Mouse (Mus musculus) lung, adult 2 months (tissue): ENCODE data around the gene Ablim2. TPM values are rescaled to one million over a fixed set of nuclear protein-coding genes. Genes with fewer than 3 reads are reported as not detected.

Source experiments
- DNase-seq: peaks from one replicate; pipeline ENCODE4 v3.0.0; 2022
- H3K4me1 ChIP-seq: fragments of 200-500 bp; 2 replicates; pipeline ENCODE4 v1.6.1; 2011; ENCODE audit warnings: low read length; ENCODE audit not compliant: control insufficient read depth, insufficient read depth
- H3K4me3 ChIP-seq: fragments of 200-500 bp; replicated peaks from 2 replicates; pipeline ENCODE3; 2011; ENCODE audit warnings: low read depth, mild to moderate bottlenecking, control low read depth, low read length; ENCODE audit errors: extremely low read depth
- CTCF ChIP-seq: fragments of 200-500 bp; IDR thresholded peaks from 2 replicates; pipeline ENCODE4 v1.5.1; 2011; ENCODE audit warnings: mild to moderate bottlenecking, low read length, control low read depth; ENCODE audit not compliant: insufficient read depth
- POLR2A ChIP-seq: fragments of 200-500 bp; IDR thresholded peaks from 2 replicates; pipeline ENCODE4 v1.6.1; 2011; ENCODE audit warnings: low read depth, mild to moderate bottlenecking, control low read depth, low read length, borderline replicate concordance; ENCODE audit errors: extremely low read depth
- WGBS: fragments of 180-500 bp; shearing (Covaris S2); methylation state at CpG from one replicate; pipeline ENCODE4 v1.1.7; 2018; 5-methylcytosine and 5-hydroxymethylcytosine counted together
- polyA plus RNA-seq: library from polyadenylated mRNA; depleted of rRNA; stranded (reverse); fragments of >200 nt; gene quantifications from 2 replicates; pipeline ENCODE4 v1.2.3, GENCODE M21; 2012; rRNA removed

The Ablim2 gene
- polyA plus RNA-seq, 1 experiment = 16.9 TPM

- no peak overlapping the region for H3K4me3 ChIP-seq
- 78% methylated on average over 8 of the region's 8 CpGs for WGBS
- TF ChIP-seq CTCF (no peak), POLR2A (no peak)
- DNase-seq = no peak
- peaks cover 11% of the 10 kb centered on the region for H3K4me1 ChIP-seq
Observed at GRCm38 (mm10) chr5:35926511-35926910, 168.8 kb downstream of the Ablim2 start.

GRCm38 (mm10) chr5:35931296-35931695, 173.6 kb downstream of the Ablim2 start:
- DNase-seq = no peak
- TF ChIP-seq POLR2A (no peak), CTCF (no peak)
- Histone ChIP-seq H3K4me3 (no peak overlapping the region), H3K4me1 (peaks cover 5% of the 10 kb centered on the region; the same call in 1 of the 2 replicates)
- WGBS = 61% methylated on average over 5 of the region's 5 CpGs

GRCm38 (mm10) chr5:35933059-35933458, 175.4 kb downstream of the Ablim2 start:
- Histone ChIP-seq H3K4me1 (peaks cover 3% of the 10 kb centered on the region; the same call in 1 of the 2 replicates), H3K4me3 (no peak overlapping the region)
- TF ChIP-seq CTCF (no peak), POLR2A (no peak)
- DNase-seq = no peak
- 88% methylated on average over 10 of the region's 10 CpGs for WGBS

Other genes with a start within 250 kb of the Ablim2 start
- 6.0 and 9.2 TPM in 2 replicates for gene Cpz, start 232.2 kb upstream of the Ablim2 start, polyA plus RNA-seq
- 4.2 and 4.5 TPM in 2 replicates for gene Trmt44, start 182.8 kb upstream of the Ablim2 start, polyA plus RNA-seq
- 42.8 and 53.8 TPM in 2 replicates for gene Acox3, start 174.8 kb upstream of the Ablim2 start, polyA plus RNA-seq
- 59.4 and 80.1 TPM in 2 replicates for gene Htra3, start 78.1 kb upstream of the Ablim2 start, polyA plus RNA-seq
- gene Sh3tc1, start 17.9 kb upstream of the Ablim2 start, polyA plus RNA-seq = 38.3 and 39.4 TPM in 2 replicates
- 13.7 and 19.7 TPM in 2 replicates for gene Afap1, start 135.4 kb downstream of the Ablim2 start, polyA plus RNA-seq